Mouse (Mus musculus) cerebellum, adult 2 months (tissue): ENCODE results near the gene Amotl1.

ENCODE experiments used
- CTCF ChIP-seq: fragments of 200-500 bp; IDR thresholded peaks from 2 replicates; pipeline ENCODE4 v1.5.1; 2011; ENCODE audit warnings: low read depth, mild to moderate bottlenecking, control low read depth, low read length, moderate library complexity, borderline replicate concordance; ENCODE audit not compliant: insufficient read depth
- POLR2A ChIP-seq: fragments of 200-500 bp; IDR thresholded peaks from 2 replicates; pipeline ENCODE4 v1.6.1; 2011; ENCODE audit warnings: low read length, control low read depth, borderline replicate concordance; ENCODE audit not compliant: insufficient read depth

DNA sequence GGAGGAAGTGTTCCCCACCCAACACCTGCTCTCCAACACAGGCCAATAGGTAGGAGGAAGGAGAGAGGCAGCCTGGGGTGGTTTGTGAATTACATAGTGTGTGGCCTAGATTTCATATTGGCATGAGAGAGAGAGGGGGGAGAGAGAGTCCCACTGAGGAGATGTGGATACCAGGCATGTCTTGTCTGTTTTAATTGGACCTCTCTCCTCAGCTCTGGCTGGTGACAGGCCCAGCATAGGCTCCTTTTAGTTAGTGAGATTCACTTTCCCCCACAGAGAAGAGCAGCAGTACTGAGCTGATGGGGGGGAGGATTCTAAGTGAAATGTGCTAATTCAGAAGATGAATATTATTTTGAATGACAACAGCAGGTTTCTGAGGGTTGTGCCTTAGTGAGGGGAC, 37.9 kb upstream of the Amotl1 start:
- TF ChIP-seq POLR2A, result no peak
- no peak for TF ChIP-seq CTCF
